Mouse (Mus musculus) retina, postnatal 1 day (tissue): ENCODE results near the gene Msl1.

ENCODE experiments used
- DNase-seq: peaks from one replicate; pipeline ENCODE4 v3.0.0-alpha.2; 2012

Msl1 gene

DNA sequence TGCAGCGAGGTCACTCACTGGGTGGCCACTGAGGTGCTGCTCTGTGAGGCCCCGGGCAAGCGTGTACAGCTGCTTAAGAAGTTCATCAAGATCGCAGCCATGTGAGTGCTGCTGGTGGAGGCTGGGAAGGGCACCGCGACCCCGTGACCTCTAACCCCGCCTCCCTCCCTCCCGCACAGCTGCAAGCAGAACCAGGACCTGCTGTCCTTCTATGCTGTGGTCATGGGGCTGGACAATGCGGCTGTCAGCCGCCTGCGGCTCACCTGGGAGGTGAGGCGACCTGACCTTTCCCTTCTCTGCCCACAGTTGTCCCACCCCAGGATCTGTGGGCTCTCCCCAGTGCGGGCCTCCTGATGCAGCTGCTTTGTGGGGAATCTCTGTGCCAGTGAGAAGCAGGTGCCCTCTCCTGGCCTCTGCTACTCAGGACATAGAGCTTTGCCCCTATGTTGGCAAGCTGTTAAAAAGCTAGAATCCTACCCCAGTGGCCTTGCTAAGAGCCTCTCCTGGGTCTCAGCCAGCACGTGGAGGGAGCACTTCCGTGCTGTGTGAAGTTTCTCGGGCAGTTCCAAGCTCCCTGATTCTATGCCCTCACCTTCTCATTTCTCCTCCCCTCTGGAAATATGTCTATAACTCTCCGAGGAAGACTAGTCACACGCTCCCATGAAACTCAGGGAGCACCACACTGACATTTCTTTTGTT is 54.0 kb downstream of the Msl1 start:
- peak; percentile 54 for DNase-seq

GRCm38 (mm10) chr11:98850100-98851093 is 55.1 kb downstream of the Msl1 start:
- DNase-seq, result peak; percentile 88

- no peak for DNase-seq
These were observed 58.8 kb downstream of the Msl1 start for GRCm38 (mm10) chr11:98854116-98854515.

DNA sequence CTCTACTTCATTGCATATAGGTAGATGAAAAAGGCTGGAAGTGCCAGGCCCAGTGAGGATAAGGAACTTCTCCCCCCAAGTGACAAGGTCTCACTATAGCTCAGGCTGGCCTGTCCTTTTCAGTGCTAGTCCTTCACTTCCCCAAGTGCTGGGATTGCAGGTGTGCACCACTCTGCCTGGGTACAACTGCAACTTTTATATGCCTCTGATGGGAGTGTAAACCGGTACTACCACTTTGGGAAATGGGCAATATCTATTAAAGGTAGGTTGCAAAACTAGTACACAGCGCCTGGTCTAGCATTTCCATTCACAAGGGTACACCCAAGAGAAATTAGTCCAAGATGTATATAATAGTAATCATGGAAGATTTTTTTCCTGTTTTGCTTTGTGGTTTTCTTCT is 59.3 kb downstream of the Msl1 start:
- no peak for DNase-seq
